Mouse (Mus musculus) ES-CJ7 (cell line): ENCODE results near the gene Rnls.

Source experiments
- DNase-seq: peaks from one replicate; pipeline ENCODE4 v3.0.0; 2011; ENCODE audit warnings: low read depth, low spot score

The Rnls gene

DNA sequence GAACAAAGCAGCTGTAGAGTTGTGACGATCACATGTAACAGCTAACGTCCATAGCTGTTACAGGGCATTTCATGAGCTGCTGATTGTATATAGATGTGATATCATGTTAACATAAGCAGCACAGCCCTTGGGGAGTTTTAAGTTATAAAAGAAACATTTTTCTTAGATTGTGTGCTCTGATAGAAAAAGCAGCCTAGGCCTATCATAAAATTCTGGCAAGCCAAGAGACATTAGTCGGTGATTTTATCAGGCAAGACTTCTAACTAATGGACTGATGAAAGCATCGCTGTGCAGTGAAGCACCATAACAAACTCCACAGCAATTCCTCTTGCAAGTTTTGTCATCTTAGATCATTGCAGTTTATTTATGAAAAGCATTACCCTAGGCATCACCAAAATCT lies 190.9 kb downstream of the Rnls start:
- no peak for DNase-seq

DNA sequence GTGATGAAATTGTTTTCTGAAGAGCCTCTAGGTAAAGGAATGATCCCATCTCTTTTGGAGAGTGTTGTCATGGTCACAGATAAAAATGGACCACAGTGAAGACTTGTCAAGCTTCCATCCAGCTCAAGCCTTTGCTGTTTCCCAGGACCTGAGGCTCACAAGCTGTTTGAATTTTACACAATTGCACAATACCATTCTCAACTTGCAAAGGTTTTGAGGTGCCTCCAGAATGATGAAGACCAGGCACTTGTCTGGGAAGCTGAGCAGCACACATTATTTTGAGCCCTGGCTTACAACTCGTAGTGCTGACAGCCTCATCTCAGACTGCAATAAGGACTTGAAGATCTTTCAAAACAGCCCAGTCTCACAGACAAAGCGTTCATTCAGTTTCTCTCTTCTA lies 200.0 kb downstream of the Rnls start:
- DNase-seq = no peak

DNA sequence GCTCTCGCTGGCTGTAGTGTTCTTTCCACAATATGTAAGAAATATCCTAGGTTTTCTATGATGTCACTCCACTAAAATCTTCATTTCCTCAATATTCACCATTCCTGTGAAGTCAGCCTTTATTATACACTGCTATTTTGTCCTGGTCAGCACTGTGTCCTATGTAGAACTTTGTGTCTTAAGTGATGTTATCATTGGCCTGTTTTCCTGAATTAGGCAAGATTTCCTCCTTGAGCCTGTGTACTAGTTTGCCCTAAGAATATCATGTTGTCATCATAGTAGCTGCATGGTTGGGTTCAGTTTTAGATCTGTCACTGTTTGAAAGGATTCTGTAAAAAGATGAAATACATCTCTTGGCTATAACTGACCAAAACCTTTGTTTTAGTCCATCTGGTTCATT lies 203.3 kb downstream of the Rnls start:
- no peak for DNase-seq

DNA sequence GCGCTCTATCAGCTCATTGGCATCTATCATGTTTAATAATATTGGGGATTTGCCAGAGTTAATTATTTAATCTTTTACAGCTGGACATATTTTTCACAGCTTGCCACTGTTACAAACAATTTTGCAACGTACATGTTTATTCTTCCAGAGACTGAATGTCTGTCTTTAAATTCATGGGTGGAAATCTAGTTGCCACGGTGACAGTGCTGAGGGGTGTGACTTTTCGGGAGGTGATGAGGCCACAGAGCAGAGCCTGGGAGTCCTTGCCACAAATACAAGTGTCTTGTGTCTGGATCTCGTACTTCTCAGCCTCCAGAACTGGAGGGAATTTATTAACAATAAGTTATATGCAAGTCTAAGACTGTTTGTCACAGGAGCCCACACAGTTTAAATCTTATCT lies 212.5 kb downstream of the Rnls start:
- DNase-seq = peak; percentile 13

DNA sequence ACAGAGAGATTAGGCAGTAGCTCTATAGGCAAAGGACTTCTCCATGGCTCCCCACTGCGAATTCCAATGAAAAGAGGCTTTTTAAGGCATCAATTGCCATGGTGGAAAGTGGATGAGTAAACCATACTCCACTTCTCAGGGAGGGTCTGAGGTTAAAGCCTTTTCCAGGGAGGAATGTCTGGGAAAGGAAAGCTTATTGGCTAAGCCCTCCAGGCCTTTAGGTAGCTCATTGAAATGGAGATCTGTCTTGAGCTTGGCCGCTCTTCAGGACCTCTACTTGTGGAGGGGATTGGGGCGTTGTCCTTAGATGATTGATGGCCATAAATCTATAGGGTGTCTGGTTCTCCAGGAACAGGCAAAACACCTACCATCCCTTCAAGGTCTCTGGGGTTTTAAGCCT lies 213.2 kb downstream of the Rnls start:
- DNase-seq = peak; percentile 79

DNA sequence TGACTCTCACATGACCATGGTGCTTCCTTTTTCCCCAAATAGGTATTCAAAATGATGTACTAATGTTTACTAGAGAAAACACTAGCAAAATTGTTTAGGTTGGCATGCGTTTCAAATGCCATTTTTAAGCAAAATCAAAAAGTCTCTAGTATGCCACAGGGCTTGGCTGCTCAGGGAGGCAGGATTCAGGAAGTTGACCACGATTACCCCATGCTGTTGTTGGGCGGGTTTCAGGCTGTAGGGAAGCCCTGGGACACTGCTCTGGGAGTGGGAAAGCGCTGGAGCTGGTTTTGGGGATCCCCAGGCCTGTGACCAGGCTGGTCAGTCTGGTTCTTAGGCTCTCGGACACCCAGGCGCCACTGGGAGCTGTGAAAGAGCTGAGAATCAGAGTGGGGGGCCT lies 213.7 kb downstream of the Rnls start:
- DNase-seq = peak; percentile 14

DNA sequence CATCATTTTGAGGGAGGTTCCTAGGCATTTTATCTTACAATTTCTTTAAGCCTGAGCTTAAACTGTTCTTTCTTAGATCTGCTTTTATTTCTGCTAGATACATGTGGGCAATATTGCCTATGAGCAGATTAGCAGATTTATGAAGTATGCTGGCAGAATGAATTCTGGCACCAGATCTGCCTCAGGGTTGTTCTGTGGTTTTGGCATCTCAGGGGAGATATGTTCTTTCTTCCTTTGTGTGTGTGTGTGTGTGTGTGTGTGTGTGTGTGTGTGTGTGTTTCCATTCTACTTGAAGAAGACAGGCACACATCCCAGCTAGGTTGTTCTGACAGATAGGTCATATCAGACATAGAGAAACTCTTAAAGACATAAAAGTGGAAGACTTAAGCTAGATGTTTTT lies 218.1 kb downstream of the Rnls start:
- no peak for DNase-seq

DNA sequence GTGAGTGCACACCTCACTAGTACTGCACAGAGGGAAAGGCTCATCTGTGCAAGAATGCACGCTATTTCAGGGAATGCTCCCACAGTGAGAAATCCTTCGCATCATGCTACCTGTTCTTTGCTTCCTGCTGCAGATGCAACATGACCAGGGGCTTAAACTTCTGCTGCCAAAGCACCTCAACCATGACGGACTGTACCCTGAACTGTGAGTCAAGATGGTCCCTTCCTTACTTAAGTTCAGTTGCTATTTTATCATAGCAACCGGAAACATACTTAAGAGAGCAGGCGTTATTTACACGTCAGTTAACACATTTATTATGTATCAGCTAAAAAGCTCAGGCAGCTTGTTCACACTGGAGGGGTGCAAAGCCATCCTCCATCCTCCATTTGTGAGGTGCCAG lies 222.2 kb downstream of the Rnls start:
- DNase-seq = no peak

DNA sequence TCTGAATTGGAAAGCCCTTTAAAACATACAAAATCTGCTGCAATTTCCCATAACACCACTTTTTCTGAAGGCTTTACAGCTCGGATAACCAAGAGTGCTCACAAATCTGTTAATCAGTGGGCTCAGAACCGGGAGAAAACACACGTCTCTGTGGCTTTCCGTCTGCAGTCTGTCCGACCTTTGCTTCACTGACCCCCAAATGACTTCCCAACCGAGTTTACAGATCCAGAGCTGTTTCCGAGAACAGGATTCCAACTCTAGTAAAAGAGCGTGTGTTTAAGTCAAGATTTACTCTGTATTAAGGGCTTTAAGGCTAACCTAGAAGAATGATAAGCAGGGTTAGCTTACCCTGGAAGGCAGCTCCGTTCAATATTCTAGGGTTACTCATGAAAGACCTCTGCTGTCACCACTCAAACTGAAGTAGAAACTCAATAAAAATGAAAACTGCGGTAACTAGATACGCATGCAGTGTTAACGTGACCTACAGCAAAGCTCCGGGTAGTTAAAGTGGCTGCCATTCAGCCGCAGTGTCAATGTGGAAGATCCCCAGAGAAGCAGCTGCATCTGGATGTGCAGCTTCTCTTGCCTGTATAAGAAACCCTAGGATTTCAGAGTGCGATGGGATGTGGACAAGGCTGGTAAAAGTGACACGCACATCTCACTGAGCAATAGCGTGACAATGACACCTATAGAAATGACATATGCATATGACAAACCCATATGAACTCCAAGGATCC lies 224.4 kb downstream of the Rnls start:
- DNase-seq = no peak

DNA sequence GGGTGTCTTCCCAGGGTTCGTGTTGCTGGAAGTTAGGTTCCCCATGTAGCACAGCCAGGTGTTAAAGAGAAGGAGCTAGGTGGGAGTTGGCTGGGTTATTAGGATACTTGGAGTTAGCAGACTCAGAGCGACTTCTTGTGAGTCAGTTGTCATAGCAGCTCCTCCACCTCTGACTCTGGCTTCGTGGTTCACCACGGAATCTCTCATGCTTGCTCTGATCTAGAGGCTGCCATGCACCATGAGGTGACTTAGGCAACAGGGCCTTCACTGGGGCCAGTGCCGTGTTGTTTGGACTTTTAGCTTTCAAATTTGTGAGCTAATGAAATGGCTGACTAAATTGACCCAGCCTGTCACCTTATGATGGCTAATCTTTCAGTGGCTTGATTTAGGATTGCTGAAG lies 227.3 kb downstream of the Rnls start:
- DNase-seq = no peak

DNA sequence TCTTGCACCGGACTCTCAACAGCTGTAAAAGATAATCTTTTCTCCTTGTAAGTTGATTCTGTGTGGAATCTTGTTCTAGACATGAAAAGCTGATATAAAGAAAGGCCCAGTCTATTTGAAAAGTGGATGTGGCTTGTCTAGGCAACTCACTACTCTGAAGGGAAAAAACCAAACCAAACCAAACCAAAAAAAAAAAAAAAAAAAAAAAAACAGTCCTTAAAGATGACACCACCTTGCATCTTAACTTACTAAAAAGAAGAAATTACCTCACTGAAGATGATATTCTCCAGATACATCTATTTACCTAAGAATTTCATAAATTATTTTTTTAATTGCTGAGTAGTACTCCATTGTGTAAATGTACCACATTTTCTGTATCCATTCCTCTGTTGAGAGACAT lies 230.2 kb downstream of the Rnls start:
- DNase-seq = no peak

DNA sequence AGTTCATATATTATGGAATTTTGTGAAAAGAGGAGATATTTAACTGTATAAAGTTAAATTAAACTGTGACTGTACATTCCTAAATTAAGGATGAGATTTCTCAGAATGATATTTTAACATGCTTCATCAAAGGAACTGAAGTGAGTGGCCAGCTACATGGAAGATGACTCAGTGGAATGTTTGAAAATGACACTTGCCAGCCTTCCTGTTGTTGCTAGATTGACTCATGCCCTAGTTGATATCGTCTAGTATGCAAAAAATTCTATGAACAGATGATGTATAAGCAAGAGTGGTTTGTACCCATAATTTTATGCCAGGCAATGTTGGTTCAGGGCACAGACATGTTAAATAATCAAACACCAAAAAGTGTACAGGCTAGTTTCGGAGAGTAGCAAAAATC lies 232.2 kb downstream of the Rnls start:
- DNase-seq = no peak

DNA sequence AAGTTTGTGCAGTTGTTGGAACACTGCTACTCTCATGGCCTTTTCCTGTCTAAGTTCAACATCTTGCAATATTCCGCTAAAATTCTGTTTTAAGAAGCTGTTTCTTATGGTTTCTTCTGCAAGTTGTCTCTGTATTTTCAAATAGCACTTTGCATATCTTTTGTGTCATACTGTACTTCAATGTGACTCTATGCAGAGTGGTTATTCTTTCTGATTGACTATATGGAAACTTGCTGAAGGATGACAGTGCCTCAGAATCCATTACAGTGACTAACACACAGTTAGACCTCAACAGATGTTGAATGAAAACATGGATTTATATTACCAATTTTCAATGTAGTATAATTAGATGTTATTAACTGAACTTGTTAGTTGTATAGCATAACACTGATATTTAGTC lies 232.9 kb downstream of the Rnls start:
- no peak for DNase-seq

DNA sequence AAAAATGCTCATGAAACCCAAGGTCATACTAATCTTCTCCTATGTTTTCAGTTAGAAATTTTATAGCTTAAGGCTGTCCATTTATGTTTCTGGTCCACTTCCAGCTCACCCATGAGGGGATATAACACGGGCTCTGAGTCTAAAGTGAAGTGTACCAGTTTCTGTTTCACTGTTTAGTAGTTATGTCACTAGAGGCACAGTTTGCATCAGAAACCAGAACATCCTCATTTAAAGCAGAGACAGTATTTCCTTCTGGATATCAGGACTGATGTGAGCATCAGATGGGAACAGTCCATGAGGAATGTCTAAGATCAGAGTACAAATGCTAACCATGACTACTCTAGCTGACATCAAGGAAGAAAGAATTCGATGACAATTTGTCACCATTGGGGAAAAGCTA lies 233.9 kb downstream of the Rnls start:
- DNase-seq = no peak

DNA sequence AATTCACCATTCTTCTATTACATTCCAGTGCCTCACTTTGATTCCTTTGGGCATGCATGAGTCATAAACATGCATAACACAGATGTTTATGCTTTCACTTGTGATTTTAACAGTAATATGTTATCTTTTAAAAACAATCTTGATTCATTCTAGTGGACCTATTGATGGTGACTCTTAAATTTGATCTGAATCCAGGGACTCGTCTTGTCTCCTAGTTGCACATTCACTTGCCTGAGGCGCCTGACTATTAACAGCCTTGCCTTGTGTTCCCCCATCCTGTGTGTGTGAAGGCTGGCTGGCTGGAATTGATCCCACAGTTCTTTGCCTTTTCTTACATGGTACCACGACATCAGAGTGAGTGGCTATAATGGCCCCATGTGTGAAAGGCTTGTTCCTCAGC lies 243.7 kb downstream of the Rnls start:
- DNase-seq = no peak

DNA sequence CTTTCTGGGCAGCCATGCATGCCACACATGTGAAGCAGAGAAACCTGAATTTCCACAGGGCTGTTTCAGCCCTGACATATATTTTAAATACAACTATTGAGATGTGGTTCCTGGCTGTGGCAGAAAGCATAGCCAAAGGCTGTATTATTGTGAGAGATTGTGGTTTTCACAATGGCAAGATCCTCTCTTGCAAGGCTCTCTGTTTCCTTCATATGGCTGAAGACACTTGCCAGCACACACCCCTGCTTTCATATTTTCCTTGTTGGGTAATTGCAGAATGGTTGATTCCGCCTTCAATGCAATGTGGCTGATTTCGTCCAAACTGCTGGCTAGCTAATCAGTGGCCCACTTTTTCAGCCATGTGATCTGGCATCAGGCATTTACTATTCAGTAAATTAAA lies 248.9 kb downstream of the Rnls start:
- DNase-seq = no peak

DNA sequence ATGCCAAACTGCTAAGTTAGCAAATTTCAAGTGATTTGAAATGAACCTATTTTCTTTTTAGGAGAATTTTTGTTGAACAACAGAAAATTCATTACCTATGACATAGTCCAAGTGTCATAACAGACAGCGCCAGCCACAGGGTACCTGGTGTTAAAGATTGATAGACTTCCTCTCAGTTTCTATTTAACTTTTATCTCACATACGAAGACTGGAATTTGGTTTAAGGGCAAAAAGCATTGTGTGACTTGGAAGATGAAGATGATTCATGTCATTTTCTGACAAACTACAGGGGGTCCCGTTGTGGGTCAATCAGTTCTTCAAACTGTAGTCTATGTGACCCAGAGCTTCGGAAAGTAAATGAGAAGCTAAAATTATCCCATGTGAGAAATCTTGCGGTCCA lies 254.8 kb downstream of the Rnls start:
- DNase-seq = no peak

DNA sequence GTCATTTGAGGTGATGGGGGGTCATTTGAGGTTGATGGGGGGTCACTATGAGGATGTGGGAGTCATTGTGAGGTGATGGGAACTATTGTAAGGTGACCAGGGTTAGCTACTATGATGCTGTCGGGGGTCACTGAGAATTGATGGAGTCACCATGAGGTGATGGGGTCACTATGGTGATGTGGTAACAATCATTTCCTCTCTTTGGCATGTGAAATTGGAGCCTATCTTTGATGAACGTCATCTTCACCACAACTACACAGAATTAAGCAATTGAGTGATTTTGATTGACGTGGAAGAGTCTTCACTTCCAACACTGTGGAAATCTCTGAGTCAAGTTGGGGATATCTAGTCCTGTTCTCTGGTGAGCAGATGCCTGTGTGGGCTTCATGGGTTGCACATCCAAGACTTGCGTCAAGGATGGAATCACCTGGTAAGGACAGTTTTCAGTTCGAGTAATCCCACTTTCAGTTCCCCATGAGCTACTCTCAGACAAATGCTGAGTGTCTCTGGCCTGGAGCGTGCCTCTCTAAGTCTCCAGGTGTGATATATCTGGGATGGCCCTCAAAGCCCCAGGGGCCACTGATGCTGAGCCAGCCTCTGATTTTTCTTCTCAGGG lies 269.4 kb downstream of the Rnls start:
- DNase-seq = no peak

DNA sequence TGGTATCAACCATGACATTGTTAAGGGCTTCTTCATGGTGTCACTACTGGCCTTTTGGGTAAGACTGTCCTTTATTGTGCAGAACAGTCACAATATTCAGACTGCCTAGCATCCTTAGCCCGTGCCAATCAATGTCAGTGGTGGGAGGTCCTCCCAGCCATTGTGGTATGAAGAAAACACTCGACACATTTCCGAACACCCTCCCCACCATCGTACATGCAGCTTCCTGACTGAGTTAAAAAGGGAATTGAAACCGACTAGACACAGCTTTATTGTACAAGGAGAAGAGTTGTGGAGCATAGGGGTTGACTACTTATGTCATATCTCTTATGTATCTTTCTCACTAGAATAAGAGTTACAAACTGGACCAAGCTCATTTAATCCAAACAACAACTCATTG lies 272.1 kb downstream of the Rnls start:
- no peak for DNase-seq

DNA sequence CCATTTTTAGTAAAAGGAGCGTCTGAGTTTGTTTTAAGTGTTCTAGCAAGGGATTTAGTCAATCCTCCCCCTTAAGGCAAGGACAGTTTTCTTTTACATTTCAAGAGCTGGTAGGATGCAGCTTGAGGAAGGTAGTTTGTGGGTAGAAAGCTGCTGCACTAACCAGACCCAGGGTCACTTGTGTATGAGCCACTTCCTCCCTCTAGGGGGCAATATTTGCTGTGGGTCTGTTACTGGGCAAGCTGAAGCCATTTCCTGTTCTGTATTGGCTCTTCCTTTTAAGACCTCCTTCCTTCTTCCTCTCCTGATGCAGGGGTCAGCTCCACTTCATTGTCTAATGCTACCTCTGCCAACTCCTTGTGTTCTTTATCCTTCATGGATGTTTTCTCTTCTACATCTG lies 273.2 kb downstream of the Rnls start:
- DNase-seq = peak; percentile 46

DNA sequence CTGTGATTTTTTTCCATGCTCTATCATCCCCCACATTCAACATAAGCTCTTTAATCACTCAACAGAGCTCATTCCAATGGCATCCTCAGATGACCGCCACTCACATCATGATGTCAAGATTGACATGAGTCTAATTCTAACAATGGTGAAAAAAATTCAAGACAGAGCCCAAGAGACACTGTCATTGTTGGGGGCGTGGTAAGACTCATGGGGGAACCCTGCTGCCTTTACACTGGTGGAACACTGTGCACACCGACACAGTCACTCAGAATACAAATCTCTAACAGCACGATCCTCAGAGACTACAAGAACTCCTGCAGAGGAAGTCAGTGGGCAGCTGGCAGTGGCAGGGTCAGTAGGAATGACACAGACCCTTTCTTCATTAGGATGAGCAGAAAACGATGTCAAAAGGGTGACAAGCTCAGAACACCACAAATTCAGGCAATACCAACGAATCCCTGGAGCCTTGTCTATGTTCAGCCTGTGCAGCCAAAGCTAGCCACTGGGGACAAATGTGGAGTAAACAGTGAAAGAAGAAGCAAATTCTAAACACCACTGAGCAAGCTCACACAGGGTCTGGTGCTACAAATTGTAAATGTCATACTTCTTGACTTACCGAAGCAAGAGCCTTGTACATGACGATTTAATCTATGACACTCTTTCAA lies 277.3 kb downstream of the Rnls start:
- no peak for DNase-seq

DNA sequence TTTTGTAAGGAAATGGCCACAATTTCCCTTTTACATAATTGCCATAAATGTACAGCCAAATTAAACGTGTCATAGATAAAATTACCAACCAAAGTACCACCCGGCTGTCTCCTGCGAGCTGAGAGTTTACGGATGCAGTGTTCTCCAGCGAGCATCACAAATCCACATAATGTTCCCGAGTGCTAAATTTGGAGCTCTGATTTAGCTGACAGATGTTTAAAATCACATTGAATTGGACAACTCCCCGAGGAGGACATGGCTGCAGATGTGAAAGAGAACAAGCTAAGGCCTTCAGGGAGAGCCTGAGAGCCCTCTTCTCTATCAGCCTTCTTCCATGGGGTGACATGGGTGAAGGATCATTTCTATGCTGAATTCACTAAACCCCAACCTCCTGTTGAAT lies 278.3 kb downstream of the Rnls start:
- DNase-seq = no peak

DNA sequence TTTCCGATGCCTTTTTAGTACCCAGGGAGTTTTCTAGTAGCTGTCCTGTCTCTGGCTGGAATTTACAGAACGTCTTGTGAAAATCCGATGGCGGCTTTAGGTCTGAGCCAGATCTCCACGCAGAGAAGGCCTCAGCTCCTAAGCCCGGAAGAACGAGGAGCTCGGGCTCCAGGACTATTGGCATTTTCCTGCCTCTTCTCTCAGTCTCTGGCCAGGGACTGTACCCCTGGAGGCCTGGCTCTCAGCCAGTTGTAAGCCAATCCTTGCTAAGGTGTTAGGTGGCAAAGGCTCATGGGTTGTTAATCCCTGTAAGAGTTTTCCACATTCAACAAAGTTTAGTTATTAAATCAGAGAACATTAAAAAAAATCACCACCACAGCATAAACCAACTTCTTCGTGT lies 281.7 kb downstream of the Rnls start:
- DNase-seq = no peak
